Mouse (Mus musculus): Measurements from ENCODE around the gene Samd4b. TPM values are rescaled to one million over a fixed set of nuclear protein-coding genes. Genes with fewer than 3 reads are reported as not detected.
A peak's percentile ranks its signal among the peaks of the same experiment; 100 is the strongest.

Gene Samd4b
- total RNA-seq, 1 experiment, result 30.3 TPM

- H3K36me3 ChIP-seq (ENCODE audit: control insufficient read depth, insufficient read depth, low read length, poor library complexity, severe bottlenecking), result no peaks in the 10 kb centered on the region
- H3K4me3 ChIP-seq (ENCODE audit: insufficient read depth in 1 of 2, low read depth in 1 of 2, low read length in 2 of 2, poor library complexity in 1 of 2, severe bottlenecking in 1 of 2), result no peak overlapping the region
- TF ChIP-seq ZNF384 (IDR thresholded peaks at IDR 0.05; ENCODE audit: low read depth, low read length) (no peak), ZC3H11A (IDR thresholded peaks at IDR 0.05; ENCODE audit: borderline replicate concordance, low read depth, low read length) (peak; percentile 45; the same call in 1 of the 2 replicates), CHD2 (IDR thresholded peaks at IDR 0.05; ENCODE audit: low read depth, low read length) (no peak), HCFC1 (IDR thresholded peaks at IDR 0.05; ENCODE audit: borderline replicate concordance, insufficient read depth, low read length) (no peak), MAFK (IDR thresholded peaks at IDR 0.05; ENCODE audit: insufficient read depth, low read depth, low read length) (no peak)
- H3K9ac ChIP-seq (ENCODE audit: insufficient read depth, low read depth, low read length, poor library complexity, severe bottlenecking), result no peak overlapping the region
- H3K27ac ChIP-seq (ENCODE audit: insufficient read depth, low read depth, low read length, poor library complexity, severe bottlenecking), result no peak overlapping the region
- in situ Hi-C loops (cut with MboI; ENCODE audit: low sequenced_read_pairs in 2 of 2, unreplicated experiment in 2 of 2), result loop anchor here (10.0 kb wide), 2 partner anchors 123 to 167 kb away; partner anchors contain the start of gene Gmfg (in 1 of the 2)
- peak; percentile 58 for DNase-seq (ENCODE audit: low read depth, low spot score)
- H3K4me1 ChIP-seq (ENCODE audit: control insufficient read depth in 2 of 2, insufficient read depth in 2 of 2, low read length in 2 of 2, poor library complexity in 1 of 2), result peaks cover 1 to 2% of the 10 kb centered on the region in 2 experiments; a peak in 2 of 4 replicates
- no peaks in the 10 kb centered on the region for H3K9me3 ChIP-seq (ENCODE audit: control insufficient read depth, insufficient read depth, low read depth, low read length)
These were observed 3.7 kb upstream of the Samd4b start for GRCm38 (mm10) chr7:28601668-28602067.

GRCm38 (mm10) chr7:28601029-28601428, 3.1 kb upstream of the Samd4b start:
- Histone ChIP-seq H3K36me3 (ENCODE audit: control insufficient read depth, insufficient read depth, low read length, poor library complexity, severe bottlenecking) (no peaks in the 10 kb centered on the region), H3K27ac (ENCODE audit: insufficient read depth, low read depth, low read length, poor library complexity, severe bottlenecking) (no peak overlapping the region), H3K4me1 (ENCODE audit: control insufficient read depth in 2 of 2, insufficient read depth in 2 of 2, low read length in 2 of 2, poor library complexity in 1 of 2) (peaks cover 1 to 5% of the 10 kb centered on the region in 2 experiments; a peak in 3 of 4 replicates), H3K9me3 (ENCODE audit: control insufficient read depth, insufficient read depth, low read depth, low read length) (no peaks in the 10 kb centered on the region), H3K9ac (ENCODE audit: insufficient read depth, low read depth, low read length, poor library complexity, severe bottlenecking) (no peak overlapping the region), H3K4me3 (ENCODE audit: insufficient read depth in 1 of 2, low read depth in 1 of 2, low read length in 2 of 2, poor library complexity in 1 of 2, severe bottlenecking in 1 of 2) (no peak overlapping the region)
- DNase-seq (ENCODE audit: low read depth, low spot score), result peak; percentile 74
- in situ Hi-C loops (cut with MboI; ENCODE audit: low sequenced_read_pairs in 2 of 2, unreplicated experiment in 2 of 2), result loop anchor here (10.0 kb wide), 2 partner anchors 124 to 166 kb away; partner anchors contain the start of gene Gmfg (in 1 of the 2)
- TF ChIP-seq HCFC1 (IDR thresholded peaks at IDR 0.05; ENCODE audit: borderline replicate concordance, insufficient read depth, low read length) (no peak), ZC3H11A (IDR thresholded peaks at IDR 0.05; ENCODE audit: borderline replicate concordance, low read depth, low read length) (peak; percentile 72; the same call in 1 of the 2 replicates)

DNA sequence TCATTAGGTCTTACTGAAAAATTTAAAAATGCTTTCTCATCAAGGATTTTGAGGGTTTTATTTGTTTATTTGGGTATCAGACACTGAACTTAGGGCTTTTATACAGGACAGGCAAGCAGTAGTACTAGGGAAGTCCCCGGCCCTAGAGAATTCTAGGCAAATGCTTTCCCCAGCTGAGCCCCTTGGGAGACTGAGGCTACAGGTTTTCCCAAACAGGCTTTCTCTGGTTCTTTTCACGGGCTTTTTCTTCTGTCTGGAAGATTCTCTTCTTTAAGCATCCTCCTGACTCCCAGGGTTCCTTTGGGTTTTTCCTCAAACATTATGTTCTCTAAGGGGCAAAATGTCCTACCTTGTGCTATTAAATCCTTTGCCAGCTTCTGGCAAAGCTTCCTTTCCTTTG, 1.0 kb upstream of the Samd4b start:
- DNase-seq (ENCODE audit: low read depth, low spot score), result no peak
- no peak overlapping the region for H3K4me3 ChIP-seq (ENCODE audit: insufficient read depth in 1 of 2, low read depth in 1 of 2, low read length in 2 of 2, poor library complexity in 1 of 2, severe bottlenecking in 1 of 2)
- H3K9me3 ChIP-seq (ENCODE audit: control insufficient read depth, insufficient read depth, low read depth, low read length), result no peaks in the 10 kb centered on the region
- peaks cover 7% of the 10 kb centered on the region; the same call in 1 of the 2 replicates for H3K36me3 ChIP-seq (ENCODE audit: control insufficient read depth, insufficient read depth, low read length, poor library complexity, severe bottlenecking)
- TF ChIP-seq HCFC1 (IDR thresholded peaks at IDR 0.05; ENCODE audit: borderline replicate concordance, insufficient read depth, low read length) (no peak), MAFK (IDR thresholded peaks at IDR 0.05; ENCODE audit: insufficient read depth, low read depth, low read length) (no peak)
- no peak overlapping the region for H3K27ac ChIP-seq (ENCODE audit: insufficient read depth, low read depth, low read length, poor library complexity, severe bottlenecking)
- in situ Hi-C loops (cut with MboI; ENCODE audit: low sequenced_read_pairs in 2 of 2, unreplicated experiment in 2 of 2), result no loop called here
- no peak overlapping the region; the same call in 1 of the 2 replicates for H3K9ac ChIP-seq (ENCODE audit: insufficient read depth, low read depth, low read length, poor library complexity, severe bottlenecking)
- peaks cover 8 to 19% of the 10 kb centered on the region in 2 experiments; a peak in 3 of 4 replicates for H3K4me1 ChIP-seq (ENCODE audit: control insufficient read depth in 2 of 2, insufficient read depth in 2 of 2, low read length in 2 of 2, poor library complexity in 1 of 2)

DNA sequence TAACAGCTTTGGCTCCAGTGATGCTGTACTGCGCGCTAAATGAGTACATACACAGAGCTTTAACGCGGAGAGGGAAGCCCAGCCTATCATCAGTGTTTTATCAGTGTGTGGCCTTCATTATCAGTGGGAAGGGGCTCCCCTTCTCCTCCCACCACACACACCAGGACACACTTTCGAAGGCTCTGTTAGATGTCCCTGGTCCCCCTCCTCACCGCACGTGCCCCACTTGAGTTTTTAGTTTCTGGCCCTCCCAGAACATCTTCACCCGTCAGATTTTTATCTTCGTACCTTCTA, 720 bp downstream of the Samd4b start:
- H3K4me1 ChIP-seq (ENCODE audit: control insufficient read depth in 2 of 2, insufficient read depth in 2 of 2, low read length in 2 of 2, poor library complexity in 1 of 2), result peaks cover 21 to 33% of the 10 kb centered on the region in 2 experiments
- no peak for TF ChIP-seq ZC3H11A (IDR thresholded peaks at IDR 0.05; ENCODE audit: borderline replicate concordance, low read depth, low read length)
- TF ChIP-seq CHD2 (IDR thresholded peaks at IDR 0.05; ENCODE audit: low read depth, low read length), result no peak
- no peak for TF ChIP-seq MAFK (IDR thresholded peaks at IDR 0.05; ENCODE audit: insufficient read depth, low read depth, low read length)
- TF ChIP-seq ZNF384 (IDR thresholded peaks at IDR 0.05; ENCODE audit: low read depth, low read length), result no peak
- no peak for TF ChIP-seq HCFC1 (IDR thresholded peaks at IDR 0.05; ENCODE audit: borderline replicate concordance, insufficient read depth, low read length)

More for the DNA sequence above, 720 bp downstream of the Samd4b start:
- in situ Hi-C loops (cut with MboI; ENCODE audit: low sequenced_read_pairs in 2 of 2, unreplicated experiment in 2 of 2), result no loop called here
- Histone ChIP-seq H3K27ac (ENCODE audit: insufficient read depth, low read depth, low read length, poor library complexity, severe bottlenecking) (peak overlapping the region; percentile 75), H3K36me3 (ENCODE audit: control insufficient read depth, insufficient read depth, low read length, poor library complexity, severe bottlenecking) (peaks cover 7% of the 10 kb centered on the region; the same call in 1 of the 2 replicates), H3K4me3 (ENCODE audit: insufficient read depth in 1 of 2, low read depth in 1 of 2, low read length in 2 of 2, poor library complexity in 1 of 2, severe bottlenecking in 1 of 2) (peak overlapping the region; percentile 78 to 94), H3K9me3 (ENCODE audit: control insufficient read depth, insufficient read depth, low read depth, low read length) (no peaks in the 10 kb centered on the region), H3K9ac (ENCODE audit: insufficient read depth, low read depth, low read length, poor library complexity, severe bottlenecking) (peak overlapping the region; percentile 88; the same call in 1 of the 2 replicates)
- DNase-seq (ENCODE audit: low read depth, low spot score), result no peak
